Mouse (Mus musculus) neural tube, postnatal 0 days (tissue): Measurements from ENCODE around the gene Irs2. TPM values are rescaled to one million over a fixed set of nuclear protein-coding genes. Genes with fewer than 3 reads are reported as not detected.

ENCODE experiments used
- polyA plus RNA-seq: library from polyadenylated mRNA; unstranded; fragments of >200 nt; fragmentation: Nextera tagmentation; extraction: Ambion mirVana; gene quantifications from 2 replicates; pipeline ENCODE4 v1.2.1, GENCODE M21; 2015

Irs2 gene
- 7.4 and 7.8 TPM in 2 replicates for polyA plus RNA-seq

DNA sequence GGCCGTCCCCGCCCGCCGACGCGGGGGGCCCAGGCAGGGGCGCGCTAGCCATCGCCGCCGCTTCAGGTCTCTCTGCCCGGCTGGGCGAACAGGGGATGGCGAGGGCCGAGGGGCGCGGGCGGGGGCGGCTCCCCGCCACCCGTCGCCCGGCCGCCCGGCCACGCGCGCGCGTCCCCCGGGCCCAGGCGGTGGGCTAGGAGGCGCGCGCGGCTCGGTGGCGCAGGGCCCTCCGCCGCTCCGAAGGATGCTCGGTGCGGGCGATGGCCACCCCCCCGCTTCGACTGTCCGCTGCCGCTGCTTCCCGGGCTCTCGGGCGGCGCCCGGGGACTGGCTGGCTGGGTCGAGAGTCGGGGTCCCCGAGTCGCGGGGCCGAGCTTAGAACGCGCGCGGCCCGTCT is at the start of gene Irs2:
TSS of gene Irs2 (minus strand) at position 80 of the 397 bp plus-strand sequence.

